Mouse (Mus musculus): Measurements from ENCODE around the gene Foxk1. TPM values are rescaled to one million over a fixed set of nuclear protein-coding genes. Genes with fewer than 3 reads are reported as not detected.

The Foxk1 gene
- total RNA-seq, 2 experiments from 2014 or later = 16.7 to 17.5 TPM

DNA sequence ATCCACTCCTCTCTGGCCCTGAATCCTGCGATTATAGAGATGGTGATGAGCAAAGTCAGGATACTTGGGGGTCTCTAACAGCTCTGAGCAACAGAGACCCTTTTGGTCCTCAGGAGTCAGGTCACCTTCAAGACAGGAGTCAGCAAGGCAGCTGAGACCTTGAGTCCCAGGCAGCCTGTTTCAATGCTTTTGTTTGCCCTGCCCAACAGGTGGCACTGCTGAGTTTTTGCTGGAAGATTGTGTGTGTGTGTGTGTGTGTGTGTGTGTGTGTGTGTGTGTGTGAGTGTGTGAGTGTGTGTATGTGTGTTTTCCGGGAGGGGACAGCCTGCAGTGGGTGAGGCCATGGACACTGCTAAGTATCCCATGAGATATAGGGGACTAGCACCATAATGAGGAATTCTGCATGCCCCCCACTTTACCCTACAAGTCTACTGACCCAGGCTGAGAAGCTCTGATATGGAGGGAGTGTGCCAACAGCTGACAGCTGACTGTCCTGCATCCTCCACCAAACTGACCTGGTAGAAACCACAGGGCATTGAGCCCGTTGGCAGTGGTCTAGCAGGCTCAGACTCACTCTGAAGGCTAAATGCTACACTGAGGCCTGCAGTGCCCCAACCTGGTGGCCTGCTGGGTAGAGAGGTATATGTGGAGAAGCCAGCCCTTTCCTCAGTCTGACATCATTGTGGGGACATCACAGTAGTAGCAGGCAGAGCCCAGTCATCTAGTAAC lies 104.6 kb downstream of the Foxk1 start:
- intact Hi-C loops (cut with DNase I) = no loop called here
- DNase-seq = no peak

DNA sequence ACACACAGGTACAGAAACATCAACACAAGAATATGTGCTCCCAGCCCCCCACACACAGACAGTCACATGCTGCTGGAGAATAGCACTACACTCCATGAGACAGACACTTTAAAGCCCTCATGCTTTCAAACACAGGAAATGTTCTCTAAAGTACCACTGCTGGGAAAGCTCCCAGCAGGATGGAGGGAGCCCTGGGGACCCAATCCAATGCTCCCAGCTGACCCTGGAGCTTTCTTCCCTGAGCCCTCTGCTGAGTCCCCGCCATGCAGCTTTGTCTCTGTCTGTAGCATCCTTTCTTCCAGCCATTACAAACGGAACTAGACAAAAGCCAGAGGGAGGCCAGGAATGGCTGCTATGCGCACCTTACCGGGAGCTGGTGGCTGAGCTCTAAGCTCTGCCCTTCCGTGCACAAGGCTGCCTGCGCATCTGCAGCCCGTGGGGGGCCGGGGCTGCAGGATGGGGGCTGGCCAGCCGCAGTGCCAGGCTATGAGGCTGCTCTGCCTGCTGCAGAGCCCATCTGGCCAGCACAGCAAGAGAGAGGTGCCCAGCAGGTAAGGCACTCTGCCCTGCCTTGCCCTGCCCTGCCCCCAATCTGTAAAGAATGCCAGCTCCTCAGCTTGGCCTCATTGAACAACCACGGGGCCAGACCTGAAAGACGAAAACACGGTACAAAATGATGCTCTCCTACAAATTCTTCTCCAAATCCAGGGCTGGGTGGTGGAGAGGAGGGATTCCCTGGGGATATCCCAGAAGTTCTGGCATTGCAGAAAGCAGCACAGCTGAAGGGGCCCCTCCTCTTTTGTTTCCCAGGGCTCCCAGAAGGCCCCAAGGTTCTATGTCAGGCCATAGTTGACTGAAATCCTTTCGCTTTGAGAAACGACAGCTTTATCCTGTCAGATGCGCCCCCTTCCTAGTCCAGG lies 108.1 kb downstream of the Foxk1 start:
- intact Hi-C loops (cut with DNase I) = no loop called here
- DNase-seq = no peak

DNA sequence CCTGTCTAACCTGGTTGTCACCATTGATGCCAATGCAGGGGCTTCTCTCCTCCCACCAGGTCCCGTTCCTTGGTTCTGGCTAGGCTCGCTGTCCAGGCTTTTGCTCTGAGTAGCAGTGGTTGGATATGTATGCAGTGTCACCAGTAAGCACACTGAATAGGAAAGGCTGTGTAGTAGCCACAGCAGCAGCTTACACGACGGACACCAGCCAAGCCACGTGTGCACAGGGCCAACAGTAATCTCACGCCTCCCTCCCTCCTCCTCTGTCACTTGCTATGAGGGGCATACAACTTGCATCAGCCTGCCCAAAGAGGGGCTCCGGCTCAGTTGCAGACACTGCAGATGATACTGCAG lies 108.7 kb downstream of the Foxk1 start:
- DNase-seq = no peak
- intact Hi-C loops (cut with DNase I) = no loop called here

Other genes starting within 250 kb of the Foxk1 start
- gene Ap5z1, start 62.4 kb downstream of the Foxk1 start, total RNA-seq (2021) = 1 to 10 TPM; 5.9 to 8.7 TPM
- gene Papolb, start 128.6 kb downstream of the Foxk1 start, total RNA-seq (2021) = under 1 TPM; 0.17 to 0.22 TPM
- gene Radil, start 149.6 kb downstream of the Foxk1 start, total RNA-seq (2021) = 1 to 10 TPM; 2.8 to 3.7 TPM
- gene Mmd2, start 207.3 kb downstream of the Foxk1 start, total RNA-seq (2021) = under 1 TPM in 1 of 2 experiments, not detected in 1; 0.41 TPM
- 10 to 100 TPM; 36.1 TPM for gene Wipi2, start 226.2 kb downstream of the Foxk1 start, total RNA-seq (2021)

Measured in heart, postnatal 14 days (tissue).